Mouse (Mus musculus): ENCODE measurements around the gene Mblac1.
A peak's percentile ranks its signal among the peaks of the same experiment; 100 is the strongest.

Mblac1 gene

DNA sequence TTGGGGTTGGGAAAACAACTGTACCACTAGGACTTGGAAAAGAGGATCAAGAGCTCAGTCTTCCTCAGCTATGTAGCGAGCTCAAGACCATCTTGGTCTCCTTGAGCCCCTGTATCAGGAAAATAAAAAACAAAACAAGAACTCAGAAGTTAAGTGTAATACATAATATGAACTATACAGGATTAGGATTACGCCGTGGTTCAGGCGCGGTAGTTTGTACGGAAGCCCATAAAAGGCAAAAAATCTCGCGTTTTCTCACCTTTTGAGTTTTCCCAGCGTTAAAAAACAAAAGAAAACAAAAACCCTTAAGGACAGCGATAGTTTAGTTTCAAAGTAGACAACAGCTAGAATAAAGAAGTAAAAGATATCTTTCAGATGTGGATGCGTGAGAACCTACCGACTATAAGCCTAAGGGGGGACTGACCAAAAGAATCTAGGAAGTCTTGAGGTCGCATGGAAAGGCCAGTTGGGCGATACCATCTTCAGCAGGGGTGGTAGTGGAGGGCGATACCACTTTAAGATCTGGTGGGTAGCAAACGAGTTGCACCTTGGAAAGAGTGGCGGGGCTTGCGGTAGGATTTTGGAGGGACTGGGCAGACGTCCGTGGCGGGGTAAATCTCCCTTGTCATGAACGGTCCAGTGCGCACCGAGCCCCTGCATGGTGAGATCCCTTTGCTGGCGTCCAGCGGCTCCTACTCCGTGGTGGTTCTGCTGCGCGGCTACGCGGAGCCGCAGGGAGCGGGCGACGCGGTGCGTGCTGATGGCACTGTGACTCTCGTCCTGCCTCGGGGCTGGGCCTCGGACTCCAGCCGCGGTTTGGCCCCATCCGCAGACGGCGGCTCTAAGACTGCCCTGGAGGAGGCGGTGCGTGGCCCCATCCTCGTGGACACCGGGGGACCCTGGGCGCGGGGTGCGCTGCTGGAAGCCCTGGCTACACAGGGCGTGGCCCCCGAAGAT is at the start of gene Mblac1:
Gene Mblac1, plus strand, starts transcription at position 544 of the 957 bp plus-strand sequence.
- peak; percentile 72 to 75 for DNase-seq (ENCODE audit: low spot score in 2 of 2)

DNA sequence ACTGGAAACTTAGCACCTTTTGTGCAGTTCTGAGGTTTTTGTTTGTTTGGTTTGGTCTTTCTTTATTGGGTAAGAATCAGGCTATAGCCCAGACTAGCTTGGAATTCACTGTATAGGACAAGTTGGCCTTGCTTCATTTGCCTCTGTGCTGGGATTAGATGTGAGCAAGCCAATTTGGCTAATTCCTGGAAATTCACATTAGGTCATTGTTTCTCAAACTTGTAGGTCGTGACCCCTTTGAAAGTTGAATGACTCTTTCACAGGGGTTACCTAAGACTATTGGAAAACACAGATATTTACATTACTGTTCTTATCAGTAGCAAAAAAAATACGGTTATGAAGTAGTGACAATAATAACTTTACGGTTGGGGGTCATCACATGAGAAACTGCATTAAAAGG is 39.7 kb upstream of the Mblac1 start:
- DNase-seq (ENCODE audit: low spot score in 2 of 2): no peak

DNA sequence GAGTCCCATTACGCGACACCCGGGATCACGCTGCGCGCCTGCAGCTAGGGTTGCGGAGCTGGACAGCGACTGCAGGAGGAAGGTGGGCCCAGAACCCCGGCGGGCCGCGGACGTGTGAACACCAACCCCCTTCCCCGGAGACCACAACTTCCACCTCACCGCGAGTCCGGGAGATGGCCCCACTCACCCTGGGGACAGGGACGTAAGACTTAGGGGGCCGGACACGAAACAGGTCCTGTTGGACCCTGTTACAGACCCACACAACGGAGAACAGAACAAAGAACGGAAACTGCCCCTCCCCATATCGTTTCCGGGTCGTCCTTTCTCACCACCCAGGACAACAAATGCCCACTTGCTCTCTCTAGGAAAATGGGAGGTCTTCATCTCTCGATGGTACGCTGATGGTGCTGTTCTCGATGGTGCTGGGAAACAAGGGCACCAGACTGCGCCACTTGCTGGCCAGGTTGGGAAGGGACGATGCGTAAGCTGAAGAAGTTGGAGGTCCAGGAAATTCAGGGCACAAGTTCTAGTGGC is 38.6 kb upstream of the Mblac1 start, which contains the start of gene Zfp113:
Gene Zfp113, minus strand, starts transcription at position 302 of the 534 bp plus-strand sequence.
- peak; percentile 79 to 83 for DNase-seq (ENCODE audit: low spot score in 2 of 2)

DNA sequence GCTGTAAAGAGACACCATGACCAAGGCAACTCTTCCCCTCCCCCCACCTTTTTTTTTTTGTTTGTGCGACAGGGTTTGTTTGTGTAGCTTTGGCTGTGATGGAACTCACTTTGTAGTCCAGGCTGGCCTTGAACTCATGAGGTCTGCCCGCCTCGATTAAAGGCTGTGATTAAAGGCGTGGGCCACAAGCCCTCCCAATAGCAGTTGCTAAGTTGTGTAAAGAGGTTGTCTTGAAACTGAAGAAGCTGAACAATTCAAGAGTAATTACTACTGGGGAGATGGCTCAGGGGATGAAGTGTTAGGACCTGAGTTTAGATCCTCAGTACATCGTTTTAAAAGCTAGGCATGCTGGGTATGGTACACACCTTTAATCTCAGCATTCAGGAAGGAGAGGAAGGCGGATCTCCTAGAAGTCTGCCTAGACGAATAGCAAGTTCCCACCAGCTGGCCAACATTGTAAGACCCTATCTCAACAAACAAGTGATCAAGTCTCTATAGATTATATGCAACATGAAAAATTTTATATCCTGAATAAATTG is 33.8 kb upstream of the Mblac1 start:
- DNase-seq (ENCODE audit: low spot score in 2 of 2): no peak

DNA sequence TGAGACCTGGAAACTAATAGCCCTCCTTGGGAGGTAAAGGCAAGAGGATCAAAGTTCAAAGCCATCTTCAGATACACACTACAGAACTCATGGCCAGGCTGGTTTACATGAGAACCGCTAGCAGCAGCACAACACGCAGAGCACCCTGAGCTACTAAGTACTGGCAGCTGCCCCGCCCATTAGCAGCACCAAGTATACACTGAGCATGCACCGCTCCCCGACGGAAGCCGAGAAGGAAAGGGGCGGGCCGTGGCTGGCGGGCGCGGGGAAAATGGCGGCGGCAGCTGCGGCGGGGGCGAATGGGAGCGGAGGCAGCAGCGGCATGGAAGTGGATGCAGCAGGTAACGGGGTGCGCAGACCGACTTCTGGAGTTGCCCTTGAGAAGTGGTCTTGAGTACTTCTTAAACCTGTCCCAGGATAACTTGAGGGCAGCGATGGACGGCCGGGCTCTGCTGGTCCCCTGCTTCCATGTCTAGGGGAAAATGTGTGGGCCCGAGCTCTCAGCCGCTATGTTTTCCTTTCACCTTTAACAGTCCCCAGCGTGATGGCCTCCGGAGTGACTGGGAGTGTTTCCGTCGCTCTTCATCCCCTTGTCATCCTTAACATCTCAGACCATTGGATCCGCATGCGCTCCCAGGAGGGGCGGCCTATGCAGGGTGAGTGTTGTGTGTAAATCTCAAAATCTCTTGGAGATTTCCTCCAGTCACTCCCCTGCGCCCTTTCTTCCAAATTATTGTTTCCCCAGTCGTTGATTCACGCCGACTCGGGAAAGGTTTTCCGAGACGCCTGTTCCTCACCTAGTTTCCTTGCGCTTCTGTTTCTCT is 33.1 kb upstream of the Mblac1 start, which contains the start of gene Cops6:
Gene Cops6, plus strand, starts transcription at position 230 of the 824 bp plus-strand sequence.
- DNase-seq (ENCODE audit: low spot score in 2 of 2): peak; percentile 91 to 93

DNA sequence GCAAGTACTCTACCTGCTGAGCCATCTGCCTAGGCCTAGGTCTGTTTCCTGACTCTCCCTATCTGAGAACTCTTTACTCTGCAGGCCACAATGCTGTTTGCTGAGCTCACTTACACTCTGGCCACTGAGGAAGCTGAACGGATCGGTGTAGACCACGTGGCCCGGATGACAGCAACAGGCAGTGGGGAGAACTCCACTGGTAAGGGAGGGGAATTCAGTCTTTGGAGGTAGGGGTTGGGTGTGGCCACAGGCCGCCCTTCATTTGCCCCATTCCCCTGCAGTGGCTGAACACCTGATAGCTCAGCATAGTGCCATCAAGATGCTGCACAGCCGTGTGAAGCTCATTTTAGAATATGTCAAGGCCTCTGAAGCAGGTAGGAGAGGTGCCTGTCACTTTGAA is 31.1 kb upstream of the Mblac1 start:
- no peak for DNase-seq (ENCODE audit: low spot score in 2 of 2)

DNA sequence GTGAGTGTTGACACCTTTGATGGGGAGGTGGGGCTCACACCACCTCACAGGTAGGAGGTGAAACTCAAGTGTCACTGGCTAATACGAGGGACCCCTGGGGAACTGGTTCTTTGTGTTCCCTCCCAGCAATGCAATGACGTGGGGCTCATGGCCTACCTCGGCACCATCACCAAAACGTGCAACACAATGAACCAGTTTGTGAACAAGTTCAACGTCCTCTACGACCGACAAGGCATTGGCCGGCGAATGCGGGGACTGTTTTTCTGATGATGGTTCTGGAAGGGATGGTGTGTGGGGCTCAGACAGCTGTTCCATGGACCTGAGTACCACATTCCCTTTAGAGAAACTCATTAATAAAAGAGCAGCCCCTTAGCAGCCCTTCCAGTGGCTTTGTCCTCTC is 30.5 kb upstream of the Mblac1 start:
- no peak for DNase-seq (ENCODE audit: low spot score in 2 of 2)

DNA sequence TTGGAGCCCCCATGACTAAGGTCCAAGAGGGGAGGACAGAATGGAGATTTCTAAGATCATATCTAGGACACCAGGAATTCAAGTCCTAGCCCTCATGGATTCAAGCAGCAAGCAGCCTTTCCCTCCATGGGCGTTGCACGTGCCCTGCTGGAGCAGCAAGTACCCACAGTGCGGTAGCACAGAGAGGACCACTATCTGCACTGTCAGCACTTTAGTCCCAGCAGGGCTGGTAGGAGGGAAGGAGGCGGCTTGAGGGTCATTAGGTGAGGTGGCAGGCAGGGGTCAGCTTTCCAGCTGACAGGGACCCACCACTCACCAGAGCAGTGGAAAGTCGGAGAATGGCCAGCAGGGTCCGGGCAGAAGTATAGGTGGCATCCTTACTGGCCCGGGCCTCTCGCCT is 28.5 kb upstream of the Mblac1 start:
- no peak for DNase-seq (ENCODE audit: low spot score in 2 of 2)

DNA sequence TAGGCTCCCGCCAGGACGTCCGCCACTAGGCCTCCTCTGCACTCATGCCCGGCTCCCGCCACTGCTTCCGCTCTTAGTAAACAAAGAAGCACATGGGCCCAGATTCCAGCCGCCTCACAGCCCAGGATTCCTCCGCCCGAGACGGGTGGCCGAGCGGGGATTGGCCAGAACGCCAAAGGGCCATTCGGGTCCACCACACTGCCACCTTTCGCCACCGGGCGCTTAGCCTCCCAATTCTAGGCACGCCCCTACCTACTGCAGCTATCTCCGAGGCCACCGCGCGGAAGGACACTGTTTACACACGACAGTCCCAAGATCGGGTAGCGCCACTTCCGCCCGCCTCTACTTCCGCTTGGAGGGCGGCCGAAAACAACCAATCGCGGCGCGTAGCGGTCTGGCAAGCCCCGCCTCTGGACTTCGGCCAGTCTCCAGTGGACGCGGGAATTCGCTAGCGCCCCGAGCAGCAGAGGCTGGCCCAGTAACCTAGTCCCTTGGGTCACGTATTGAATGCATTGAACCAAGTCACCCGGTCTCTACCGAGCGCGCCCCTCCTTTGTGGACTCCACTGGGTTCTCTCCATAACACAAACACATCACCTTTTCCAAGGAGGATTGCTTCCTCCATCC is 23.1 kb upstream of the Mblac1 start:
- DNase-seq (ENCODE audit: low spot score in 2 of 2): peak; percentile 89 to 90

DNA sequence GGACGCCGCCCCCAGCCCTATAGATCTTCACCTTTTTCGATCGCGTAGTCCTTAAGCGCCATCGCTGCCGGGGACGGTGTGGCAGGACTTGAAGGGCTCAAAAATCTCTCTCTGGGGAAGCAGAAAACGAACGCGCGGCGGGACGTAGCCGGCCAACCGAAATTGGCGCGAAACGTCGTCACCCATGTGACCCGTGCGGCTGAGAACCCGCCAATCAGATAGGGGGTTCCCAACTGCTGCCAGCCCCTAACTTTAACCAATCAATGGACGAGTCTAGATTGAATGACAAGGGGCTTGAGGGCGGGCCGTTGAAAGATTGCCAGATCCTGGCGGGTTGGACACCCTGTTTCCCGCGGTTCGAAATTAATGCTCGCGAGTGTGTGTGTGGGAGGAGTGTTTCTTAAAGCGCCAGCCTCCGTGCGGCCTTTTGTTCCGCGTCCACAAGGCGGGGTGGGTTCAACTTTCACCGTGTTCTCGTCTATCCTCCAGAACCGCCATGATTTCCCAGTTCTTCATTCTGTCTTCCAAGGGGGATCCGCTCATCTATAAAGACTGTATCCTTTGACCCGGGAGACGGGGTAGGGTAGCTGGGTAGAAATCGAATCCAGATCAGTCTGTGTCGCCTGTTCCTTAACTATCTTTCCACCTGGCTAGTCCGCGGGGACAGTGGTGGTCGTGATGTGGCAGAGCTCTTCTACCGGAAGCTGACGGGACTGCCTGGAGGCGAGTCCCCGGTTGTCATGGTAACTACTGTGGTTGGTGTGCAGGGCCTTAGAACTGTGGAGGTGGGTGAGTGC is 22.2 kb upstream of the Mblac1 start, which contains the start of the genes Ap4m1 and Mcm7:
Gene Ap4m1, plus strand, starts transcription at position 308 of the 797 bp plus-strand sequence.
Gene Mcm7, minus strand, starts transcription at position 728 of the 797 bp plus-strand sequence.
- peak; percentile 86 to 90 for DNase-seq (ENCODE audit: low spot score in 2 of 2)

DNA sequence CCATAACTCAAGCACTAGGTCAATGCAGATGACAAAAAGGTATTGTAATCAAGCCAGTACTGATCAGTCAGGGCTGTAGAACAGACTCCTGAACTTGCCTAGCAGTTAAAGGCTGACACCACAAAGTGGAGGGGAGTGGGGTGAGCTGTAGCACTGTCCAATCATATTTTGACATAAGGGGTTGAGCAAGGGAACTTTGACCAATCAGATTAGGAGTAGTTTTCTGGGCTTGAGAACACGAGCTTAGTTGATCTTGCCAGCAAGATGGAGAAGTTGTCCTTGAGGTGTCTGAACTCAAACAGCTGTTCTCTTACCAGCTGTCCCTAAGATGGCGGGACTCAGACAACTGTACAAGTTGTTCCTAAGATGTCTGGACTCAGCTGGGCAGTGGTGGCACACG is 20.9 kb upstream of the Mblac1 start:
- no peak for DNase-seq (ENCODE audit: low spot score in 2 of 2)

DNA sequence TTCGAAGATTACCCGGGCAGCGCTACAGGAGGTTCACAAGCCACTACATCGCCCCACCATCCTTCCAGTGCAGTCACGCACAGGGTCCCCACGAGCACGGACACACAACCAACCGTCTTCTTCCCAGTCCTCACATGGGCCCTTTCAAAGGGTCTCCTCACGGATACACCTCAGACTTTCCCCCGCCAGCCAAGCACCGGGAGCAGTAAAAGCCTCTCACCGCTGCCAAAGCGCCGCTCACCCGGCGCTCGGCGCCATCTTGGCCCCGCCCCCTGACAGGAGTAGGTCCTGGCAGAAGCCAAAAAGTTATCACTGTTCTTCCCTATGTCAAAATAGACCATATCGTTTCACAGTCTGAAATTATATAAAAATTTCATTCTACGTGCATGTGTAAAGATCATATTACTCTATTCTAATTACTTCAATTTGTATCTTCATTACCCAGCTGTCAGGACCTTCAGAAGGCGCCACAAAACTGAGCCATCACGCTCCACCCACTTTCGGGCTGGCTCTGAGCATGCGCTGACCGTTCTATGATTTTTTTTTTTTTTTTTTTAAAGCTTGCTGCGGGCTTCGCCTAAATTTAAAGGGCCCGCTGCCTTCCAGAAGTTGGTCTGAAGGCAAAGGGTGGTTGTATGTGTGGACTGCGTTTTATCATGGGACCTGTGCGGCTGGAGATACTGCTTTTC is 7.0 kb upstream of the Mblac1 start, which contains the start of the genes Taf6 and Cnpy4:
Gene Taf6, minus strand, starts transcription at position 502 of the 689 bp plus-strand sequence.
Gene Cnpy4, plus strand, starts transcription at position 536 of the 689 bp plus-strand sequence.
- peak; percentile 72 to 85 for DNase-seq (ENCODE audit: low spot score in 2 of 2)

DNA sequence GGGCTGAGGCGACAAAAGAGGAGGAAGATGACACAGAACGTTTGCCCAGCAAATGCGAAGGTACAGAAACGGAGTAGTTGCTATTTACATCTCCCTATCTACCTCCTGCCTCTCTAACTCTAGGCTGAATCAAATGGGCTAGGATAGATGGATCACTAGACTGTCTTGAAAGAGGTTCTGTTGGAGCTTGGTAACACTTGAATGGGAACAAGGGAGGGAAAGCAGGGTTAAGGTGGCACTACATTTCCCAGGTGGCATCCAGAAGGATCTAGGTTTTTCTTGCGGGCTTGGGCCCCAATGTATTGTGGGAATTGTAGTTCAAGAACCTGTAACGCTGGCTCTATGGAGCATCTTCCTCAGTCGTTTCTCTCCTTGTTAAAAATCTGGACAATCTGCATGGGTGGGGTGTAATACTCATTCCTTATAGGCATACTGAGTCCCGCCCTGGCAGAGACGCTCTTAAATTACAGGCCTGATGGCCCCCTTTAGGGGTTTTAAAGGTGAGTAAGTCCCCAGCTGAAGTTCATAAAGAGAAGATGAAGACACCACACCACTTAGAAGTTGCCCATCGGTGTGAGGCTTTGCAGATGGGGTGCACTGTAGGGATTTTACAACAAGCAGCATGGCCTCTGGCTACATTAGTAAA is 6.3 kb upstream of the Mblac1 start:
- DNase-seq (ENCODE audit: low spot score in 2 of 2): peak; percentile 48 to 62

DNA sequence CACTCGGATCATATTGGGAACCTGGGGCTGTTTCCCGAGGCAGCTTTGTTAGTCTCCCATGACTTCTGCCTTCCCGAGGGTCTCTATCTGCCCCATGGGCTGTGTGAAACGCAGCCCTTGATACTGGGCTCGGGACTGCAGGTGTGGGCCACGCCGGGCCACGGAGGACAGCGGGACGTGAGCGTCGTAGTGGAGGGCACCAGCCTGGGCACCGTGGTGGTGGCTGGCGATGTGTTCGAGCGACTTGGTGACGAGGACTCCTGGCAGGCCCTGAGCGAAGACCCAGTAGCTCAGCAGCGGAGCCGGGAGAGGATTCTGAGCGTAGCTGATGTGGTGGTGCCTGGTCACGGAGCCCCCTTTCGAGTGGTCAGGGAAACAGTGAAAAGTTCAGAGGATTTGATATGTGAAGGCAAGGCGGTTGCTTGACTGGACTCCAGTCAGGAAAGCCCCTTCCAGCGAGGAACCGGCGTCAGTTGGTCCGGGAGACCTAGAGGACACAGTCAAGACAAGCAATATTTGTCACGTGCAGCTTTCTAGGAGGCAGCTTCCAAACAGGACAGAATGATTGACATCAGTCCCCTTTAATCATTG is 736 bp downstream of the Mblac1 start:
- DNase-seq (ENCODE audit: low spot score in 2 of 2): peak; percentile 24 to 30

DNA sequence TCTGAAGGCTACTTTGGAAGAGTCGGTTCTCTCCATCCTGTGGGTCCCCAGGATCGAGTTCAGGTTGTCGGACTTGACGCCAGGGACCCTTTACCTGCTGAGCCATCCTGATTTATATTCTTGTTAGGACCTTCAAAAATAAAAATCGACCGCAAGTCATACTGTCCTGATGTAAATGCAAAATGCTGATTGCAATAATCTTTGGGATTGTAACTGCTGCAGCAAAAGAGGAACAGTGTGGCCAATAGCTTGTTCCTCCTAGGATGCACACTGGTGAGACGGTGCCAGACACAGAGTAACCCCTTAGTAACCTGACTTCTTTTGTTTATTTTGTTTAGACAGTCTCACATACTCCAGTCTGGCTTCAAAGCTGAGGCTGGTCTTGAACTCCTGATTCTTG is 1.3 kb downstream of the Mblac1 start:
- DNase-seq (ENCODE audit: low spot score in 2 of 2): no peak

DNA sequence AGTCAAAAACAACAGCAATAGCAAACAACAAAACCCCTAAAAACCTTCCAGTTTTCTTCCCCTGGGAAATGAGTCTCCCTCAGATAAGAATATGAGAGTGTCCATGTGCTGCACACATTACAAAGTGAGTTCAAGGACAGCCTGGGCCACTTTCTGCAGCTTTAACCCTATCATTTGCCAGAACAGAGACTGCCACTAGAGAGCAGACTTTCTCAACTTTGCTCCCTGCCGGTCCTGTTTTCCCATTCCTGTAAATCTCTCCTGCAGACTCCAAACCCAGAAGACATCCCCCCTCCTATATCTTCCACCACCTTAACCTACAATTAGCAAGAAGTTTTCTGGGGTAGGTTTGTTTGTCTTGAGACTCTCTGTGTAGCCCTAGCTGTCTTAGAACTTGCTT is 5.5 kb downstream of the Mblac1 start:
- DNase-seq (ENCODE audit: low spot score in 2 of 2): no peak

DNA sequence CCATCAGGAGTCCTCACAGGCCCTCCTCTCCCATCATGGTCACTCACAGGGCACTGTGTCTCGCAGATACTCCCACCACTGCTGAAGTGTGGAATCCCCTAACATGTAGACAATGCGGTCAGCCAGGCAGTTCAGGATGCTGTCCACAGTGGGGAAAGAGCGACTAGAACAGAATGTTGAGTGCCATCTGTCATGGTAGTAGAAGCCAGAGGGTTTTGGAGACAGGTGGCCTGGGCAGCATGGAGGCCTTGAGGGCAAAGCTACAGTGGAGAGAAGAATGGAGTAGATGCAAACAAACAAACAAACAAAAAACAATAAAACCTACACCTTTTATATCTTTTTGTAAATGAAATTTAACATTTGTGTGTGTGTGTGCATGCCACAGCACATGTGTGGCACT is 8.0 kb downstream of the Mblac1 start:
- DNase-seq (ENCODE audit: low spot score in 2 of 2): no peak

DNA sequence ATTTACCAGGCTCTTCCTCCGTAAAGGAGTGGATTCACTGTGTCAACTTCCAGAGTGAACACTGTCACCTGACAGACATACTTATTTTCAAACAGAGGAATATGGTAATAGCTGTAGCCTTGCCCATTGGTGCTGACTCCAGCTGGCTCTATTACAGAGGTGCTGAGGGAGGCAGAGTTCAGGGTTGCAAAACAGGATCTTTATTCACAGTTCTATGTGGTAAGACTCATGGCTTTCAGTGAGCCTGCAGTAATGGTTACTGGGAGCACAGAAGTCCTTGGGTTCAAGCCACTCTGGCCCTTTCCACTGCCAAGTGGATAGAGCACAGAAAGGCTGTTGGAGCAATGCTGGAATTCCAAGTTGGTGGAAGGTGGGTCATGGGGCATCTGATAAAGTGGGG is 13.1 kb downstream of the Mblac1 start:
- DNase-seq (ENCODE audit: low spot score in 2 of 2): no peak

DNA sequence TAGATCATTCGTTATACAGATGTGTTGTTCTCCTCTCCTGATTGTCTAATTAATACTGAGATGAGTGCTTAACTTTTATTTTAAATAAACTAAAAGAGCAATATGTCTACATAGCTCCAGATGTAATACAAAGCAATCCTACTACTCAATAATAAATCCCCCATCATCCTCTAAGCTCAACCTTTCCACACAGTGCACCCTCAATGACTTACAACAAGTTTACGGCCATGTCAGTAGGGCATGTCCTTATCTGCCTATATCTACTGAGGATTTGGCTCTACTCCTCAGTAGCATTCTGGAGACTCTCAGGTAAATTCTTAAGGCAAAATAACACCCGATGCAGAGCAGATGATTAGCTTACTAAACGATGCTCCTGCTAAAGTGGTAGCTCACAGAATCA is 13.8 kb downstream of the Mblac1 start:
- no peak for DNase-seq (ENCODE audit: low spot score in 2 of 2)
